Mouse (Mus musculus) lung, embryonic 15.5 days (tissue): ENCODE measurements at regions not wholly inside any gene's neighbourhood (a gene's known extent, or its start where the extent isn't known, plus 50 kb on each side); places are given as distances from the start of the nearest gene placed in this dataset.

Experiments
- ATAC-seq: fragments of 200-750 bp; cut with Nextera tagmentation; 2 replicates; pipeline ENCODE4 v1.8.0; 2017; ENCODE audit warnings: moderate number of reproducible peaks, borderline replicate concordance; ENCODE audit not compliant: low FRiP score, low TSS enrichment; ENCODE audit errors: extremely low read depth
- H3K27ac ChIP-seq: fragments of 300-500 bp; sonication (generic); 2 replicates; pipeline ENCODE4 v1.5.1; 2015; ENCODE audit warnings: moderate library complexity, mild to moderate bottlenecking, inconsistent platforms
- H3K27me3 ChIP-seq: fragments of 300-500 bp; sonication (generic); 2 replicates; pipeline ENCODE4 v1.6.1; 2015; ENCODE audit warnings: inconsistent platforms
- H3K36me3 ChIP-seq: fragments of 300-500 bp; sonication (generic); 2 replicates; pipeline ENCODE4 v1.6.1; 2015; ENCODE audit warnings: inconsistent platforms
- H3K4me1 ChIP-seq: fragments of 300-500 bp; sonication (generic); 2 replicates; pipeline ENCODE4 v1.6.1; 2015; ENCODE audit warnings: inconsistent platforms
- H3K4me2 ChIP-seq: fragments of 300-500 bp; sonication (generic); 2 replicates; pipeline ENCODE4 v1.6.1; 2015; ENCODE audit warnings: inconsistent platforms, mild to moderate bottlenecking, moderate library complexity
- H3K4me3 ChIP-seq: fragments of 300-500 bp; sonication (generic); 2 replicates; pipeline ENCODE4 v1.5.1; 2015; ENCODE audit warnings: mild to moderate bottlenecking, inconsistent platforms
- H3K9ac ChIP-seq: fragments of 300-500 bp; sonication (generic); 2 replicates; pipeline ENCODE4 v1.6.1; 2015; ENCODE audit warnings: inconsistent platforms
- H3K9me3 ChIP-seq: fragments of 300-500 bp; sonication (generic); 2 replicates; pipeline ENCODE4 v1.6.1; 2016; ENCODE audit warnings: inconsistent platforms
- WGBS: fragments of 180-500 bp; shearing (Covaris S2); methylation state at CpG from one replicate; pipeline ENCODE4 v1.1.7; 2015; 5-methylcytosine and 5-hydroxymethylcytosine counted together

- Histone ChIP-seq H3K4me1 (no peaks in the 10 kb centered on the region), H3K27ac (no peak overlapping the region), H3K9ac (no peak overlapping the region), H3K4me2 (no peak overlapping the region), H3K36me3 (no peaks in the 10 kb centered on the region), H3K4me3 (no peak overlapping the region), H3K27me3 (no peaks in the 10 kb centered on the region), H3K9me3 (no peaks in the 10 kb centered on the region)
- 70% methylated on average over 8 of the region's 8 CpGs for WGBS
- ATAC-seq: no peak
Measured at GRCm38 (mm10) chr3:102619666-102620377, 114.5 kb upstream of the Tspan2 start.

- Histone ChIP-seq H3K9ac (no peak overlapping the region), H3K27ac (0 out of 2 replicates have a peak overlapping the region, but pooled peaks have one; percentile 18), H3K27me3 (no peaks in the 10 kb centered on the region), H3K4me3 (no peak overlapping the region), H3K36me3 (no peaks in the 10 kb centered on the region), H3K9me3 (no peaks in the 10 kb centered on the region), H3K4me1 (no peaks in the 10 kb centered on the region), H3K4me2 (no peak overlapping the region)
- ATAC-seq: peak; percentile 89; the same call in 1 of the 2 replicates
- 33% methylated on average over 4 of the region's 4 CpGs for WGBS
Measured at GRCm38 (mm10) chr3:102636076-102636475, 98.3 kb upstream of the Tspan2 start.

GRCm38 (mm10) chr3:102636674-102637073 lies 97.7 kb upstream of the Tspan2 start:
- no peak overlapping the region for H3K4me3 ChIP-seq

GRCm38 (mm10) chr3:102644276-102644940 lies 89.9 kb upstream of the Tspan2 start:
- H3K4me3 ChIP-seq: no peak overlapping the region
- H3K27me3 ChIP-seq: no peaks in the 10 kb centered on the region
- no peak overlapping the region for H3K4me2 ChIP-seq
- no peak for ATAC-seq
- no peaks in the 10 kb centered on the region for H3K4me1 ChIP-seq
- no peaks in the 10 kb centered on the region for H3K9me3 ChIP-seq
- H3K27ac ChIP-seq: no peak overlapping the region
- H3K9ac ChIP-seq: no peak overlapping the region
- H3K36me3 ChIP-seq: no peaks in the 10 kb centered on the region
- WGBS: 69% methylated on average over 11 of the region's 11 CpGs

More at GRCm38 (mm10) chr3:102636674-102637073, 97.7 kb upstream of the Tspan2 start:
- WGBS: 36% methylated on average over 4 of the region's 4 CpGs
- H3K9me3 ChIP-seq: no peaks in the 10 kb centered on the region
- H3K27me3 ChIP-seq: no peaks in the 10 kb centered on the region
- H3K4me1 ChIP-seq: no peaks in the 10 kb centered on the region
- peak overlapping the region; percentile 12; the same call in 1 of the 2 replicates for H3K27ac ChIP-seq
- no peaks in the 10 kb centered on the region for H3K36me3 ChIP-seq
- H3K9ac ChIP-seq: no peak overlapping the region
- ATAC-seq: peak; percentile 88
- no peak overlapping the region for H3K4me2 ChIP-seq

GRCm38 (mm10) chr3:102648450-102648849 lies 85.9 kb upstream of the Tspan2 start:
- H3K9ac ChIP-seq: no peak overlapping the region
- H3K27me3 ChIP-seq: no peaks in the 10 kb centered on the region
- H3K36me3 ChIP-seq: no peaks in the 10 kb centered on the region
- ATAC-seq: no peak
- WGBS: 54% methylated on average over 4 of the region's 4 CpGs
- H3K4me1 ChIP-seq: no peaks in the 10 kb centered on the region
- H3K4me3 ChIP-seq: no peak overlapping the region
- H3K27ac ChIP-seq: no peak overlapping the region
- H3K9me3 ChIP-seq: no peaks in the 10 kb centered on the region
- H3K4me2 ChIP-seq: no peak overlapping the region

- Histone ChIP-seq H3K27ac (no peak overlapping the region), H3K36me3 (no peaks in the 10 kb centered on the region), H3K4me2 (no peak overlapping the region), H3K9ac (no peak overlapping the region), H3K4me1 (no peaks in the 10 kb centered on the region), H3K4me3 (no peak overlapping the region), H3K9me3 (no peaks in the 10 kb centered on the region), H3K27me3 (no peaks in the 10 kb centered on the region)
- ATAC-seq: no peak
- 77% methylated on average over 10 of the region's 10 CpGs for WGBS
Measured at GRCm38 (mm10) chr3:102654962-102655361, 79.4 kb upstream of the Tspan2 start.

- Histone ChIP-seq H3K27ac (no peak overlapping the region), H3K4me2 (no peak overlapping the region), H3K4me1 (no peaks in the 10 kb centered on the region), H3K9me3 (no peaks in the 10 kb centered on the region), H3K4me3 (no peak overlapping the region), H3K9ac (no peak overlapping the region), H3K27me3 (no peaks in the 10 kb centered on the region), H3K36me3 (no peaks in the 10 kb centered on the region)
- 61% methylated on average over 7 of the region's 7 CpGs for WGBS
- ATAC-seq: no peak
Measured at GRCm38 (mm10) chr3:102657116-102657515, 77.2 kb upstream of the Tspan2 start.

- Histone ChIP-seq H3K4me1 (no peaks in the 10 kb centered on the region), H3K27me3 (no peaks in the 10 kb centered on the region), H3K36me3 (no peaks in the 10 kb centered on the region), H3K9me3 (no peaks in the 10 kb centered on the region), H3K9ac (no peak overlapping the region), H3K27ac (no peak overlapping the region), H3K4me3 (no peak overlapping the region), H3K4me2 (no peak overlapping the region)
- 69% methylated on average over 7 of the region's 7 CpGs for WGBS
- ATAC-seq: no peak
Measured at GRCm38 (mm10) chr3:102657531-102658060, 76.7 kb upstream of the Tspan2 start.

- no peak for ATAC-seq
- no peak overlapping the region for H3K4me2 ChIP-seq
- H3K4me3 ChIP-seq: no peak overlapping the region
- no peak overlapping the region for H3K27ac ChIP-seq
- no peaks in the 10 kb centered on the region for H3K4me1 ChIP-seq
- H3K9me3 ChIP-seq: no peaks in the 10 kb centered on the region
- H3K36me3 ChIP-seq: no peaks in the 10 kb centered on the region
- no peaks in the 10 kb centered on the region for H3K27me3 ChIP-seq
- H3K9ac ChIP-seq: no peak overlapping the region
- 73% methylated on average over 5 of the region's 5 CpGs for WGBS
Measured at GRCm38 (mm10) chr3:102659352-102659751, 75.0 kb upstream of the Tspan2 start.

- H3K4me1 ChIP-seq: no peaks in the 10 kb centered on the region
- H3K4me2 ChIP-seq: no peak overlapping the region
- ATAC-seq: no peak
- 93% methylated on average over 7 of the region's 7 CpGs for WGBS
- H3K27ac ChIP-seq: no peak overlapping the region
- no peaks in the 10 kb centered on the region for H3K27me3 ChIP-seq
- no peak overlapping the region for H3K9ac ChIP-seq
- no peaks in the 10 kb centered on the region for H3K9me3 ChIP-seq
- H3K36me3 ChIP-seq: no peaks in the 10 kb centered on the region
- no peak overlapping the region for H3K4me3 ChIP-seq
Measured at GRCm38 (mm10) chr3:102661296-102661695, 73.0 kb upstream of the Tspan2 start.

- Histone ChIP-seq H3K4me1 (no peaks in the 10 kb centered on the region), H3K27me3 (no peaks in the 10 kb centered on the region), H3K9me3 (no peaks in the 10 kb centered on the region), H3K27ac (no peak overlapping the region), H3K4me3 (no peak overlapping the region), H3K9ac (no peak overlapping the region), H3K4me2 (no peak overlapping the region), H3K36me3 (no peaks in the 10 kb centered on the region)
- no peak for ATAC-seq
- 67% methylated on average over 5 of the region's 5 CpGs for WGBS
Measured at GRCm38 (mm10) chr3:102663711-102664110, 70.6 kb upstream of the Tspan2 start.

- H3K4me1 ChIP-seq: 0 out of 2 replicates have a peak, but pooled peaks cover under 1% of the 10 kb centered on the region
- H3K9ac ChIP-seq: no peak overlapping the region
- no peaks in the 10 kb centered on the region for H3K9me3 ChIP-seq
- H3K27ac ChIP-seq: no peak overlapping the region
- no peak for ATAC-seq
- H3K4me2 ChIP-seq: no peak overlapping the region
- no peak overlapping the region for H3K4me3 ChIP-seq
- H3K27me3 ChIP-seq: no peaks in the 10 kb centered on the region
- 64% methylated on average over 6 of the region's 6 CpGs for WGBS
- no peaks in the 10 kb centered on the region for H3K36me3 ChIP-seq
Measured at GRCm38 (mm10) chr3:102664665-102665190, 69.6 kb upstream of the Tspan2 start.
